Mouse (Mus musculus): ENCODE results near the gene Csad.

DNA sequence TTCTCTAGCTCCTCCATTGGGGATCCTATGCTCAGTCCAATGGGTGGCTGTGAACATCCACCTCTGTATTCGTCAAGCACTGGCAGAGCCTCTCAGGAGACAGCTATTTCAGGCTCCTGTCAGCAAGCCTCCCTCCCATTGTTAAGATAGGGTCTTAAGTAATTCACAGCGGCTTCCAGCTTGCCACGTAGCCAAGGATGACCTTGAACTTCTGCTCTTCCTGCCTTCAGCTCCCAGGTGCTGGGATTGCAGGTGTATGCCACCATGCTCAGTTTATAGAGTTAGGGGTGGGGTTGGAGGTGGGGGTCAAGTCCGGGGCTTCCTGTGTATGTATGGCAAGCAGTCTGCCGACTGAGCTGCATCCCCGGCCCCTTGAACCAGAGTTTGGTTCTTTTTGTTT is 7.4 kb upstream of the Csad start:
- TF ChIP-seq CTCF (IDR thresholded peaks at IDR 0.05; ENCODE audit: low read depth) (no peak), EP300 (IDR thresholded peaks at IDR 0.05; ENCODE audit: low read depth) (no peak)
